Mouse (Mus musculus) spleen, adult 2 months (tissue): ENCODE data around the gene Vmn1r214.

Source experiments
- CTCF ChIP-seq: fragments of 200-500 bp; IDR thresholded peaks from 2 replicates; pipeline ENCODE4 v1.5.1; 2011; ENCODE audit warnings: mild to moderate bottlenecking, inconsistent platforms; ENCODE audit not compliant: insufficient read depth, insufficient read length, insufficient replicate concordance; ENCODE audit errors: extremely low read depth
- POLR2A ChIP-seq: fragments of 200-500 bp; IDR thresholded peaks from 2 replicates; pipeline ENCODE4 v1.6.1; 2011; ENCODE audit warnings: low read depth, low read length, inconsistent platforms

DNA sequence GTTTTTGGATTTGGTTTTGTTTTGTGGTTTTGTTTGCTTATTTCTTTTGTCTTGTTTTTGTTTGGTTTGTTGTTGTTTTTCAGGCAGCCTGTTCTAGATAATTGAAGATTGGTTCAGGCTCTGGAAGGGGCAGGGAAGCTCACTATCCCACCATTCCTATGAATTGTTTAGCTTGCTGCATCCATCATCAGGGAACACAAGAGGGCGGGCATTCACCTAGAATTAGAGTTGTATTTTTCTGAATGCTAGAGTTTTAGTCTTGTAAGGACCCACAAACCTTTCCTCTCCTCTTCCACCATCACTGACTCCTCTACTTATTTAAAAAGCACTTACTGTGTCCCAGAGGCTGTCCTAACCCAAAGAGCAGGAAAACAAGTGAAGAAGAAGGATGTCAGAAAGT, 27.6 kb downstream of the Vmn1r214 start:
- TF ChIP-seq CTCF (no peak), POLR2A (no peak)
